ENCODE assay signal across 8 mouse cellular contexts in the genomic region with DNA sequence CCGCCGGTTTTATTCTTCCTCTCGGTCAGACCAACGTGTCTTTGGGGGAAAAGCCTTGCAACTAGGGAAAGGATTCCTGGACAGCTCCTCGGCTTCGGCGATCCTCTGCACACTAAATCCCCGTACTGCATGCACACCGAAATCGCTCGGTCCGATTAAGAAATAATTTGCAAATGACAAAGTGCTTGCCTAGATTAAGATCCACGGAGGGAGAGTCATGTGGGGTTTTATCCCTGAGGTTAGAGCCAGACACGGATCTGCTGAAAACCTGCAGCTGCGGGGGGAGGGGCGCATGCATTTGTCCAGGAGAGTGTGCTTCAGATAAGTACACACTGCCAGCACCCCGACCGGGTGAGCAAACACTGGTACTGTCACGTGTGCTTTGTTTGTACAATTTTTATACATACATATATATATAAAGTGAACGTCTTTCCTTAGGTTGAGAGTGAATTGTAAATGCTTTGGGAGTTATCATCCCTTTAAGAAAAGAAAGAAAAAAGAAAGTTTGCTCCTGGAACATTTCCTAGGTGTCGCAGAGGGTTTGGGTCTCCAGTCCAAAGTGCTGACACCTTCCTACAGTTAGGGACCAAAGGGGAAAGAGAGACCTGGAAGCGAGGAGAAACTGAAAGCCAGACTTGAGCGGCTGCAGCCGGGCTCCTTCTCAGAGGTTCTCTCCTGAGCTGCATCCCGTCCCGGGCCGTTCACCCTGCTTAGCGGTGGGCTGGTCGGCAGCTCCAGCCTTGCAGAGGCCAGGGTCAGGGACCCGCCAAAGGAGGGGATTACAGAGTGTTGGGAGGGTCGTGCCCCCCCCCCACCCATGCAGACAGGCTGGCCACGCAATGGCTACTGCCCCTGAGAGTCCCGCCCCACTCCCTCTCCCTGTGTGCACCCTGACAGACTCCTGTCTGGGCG. TPM values are rescaled to one million over a fixed set of nuclear protein-coding genes. Genes with fewer than 3 reads are reported as not detected.
DNase-seq lines count a peak whose midpoint lies in the region; ATAC-seq and TF ChIP-seq lines count a peak whose summit lies in the region.

No protein-coding gene starts in this region.

- H3K9ac ChIP-seq in lung, embryonic 14.5 days, result no peak overlapping the region
- peak overlapping the region; percentile 91 for H3K9ac ChIP-seq in forebrain, embryonic 12.5 days
- H3K9ac ChIP-seq in limb, embryonic 13.5 days, result no peak overlapping the region

- no peak for TF ChIP-seq POLR2A in lung, adult 2 months (IDR thresholded peaks at IDR 0.05; ENCODE audit: borderline replicate concordance, extremely low read depth, low read depth, low read length)
- TF ChIP-seq POLR2A in olfactory bulb, adult 2 months (IDR thresholded peaks at IDR 0.05; ENCODE audit: insufficient read depth, low read depth, low read length), result no peak

- H3K27me3 ChIP-seq in lung, embryonic 14.5 days (ENCODE audit: insufficient read depth, low read length), result peaks cover 97% of the 10 kb centered on the region
- peaks cover 83% of the 10 kb centered on the region for H3K27me3 ChIP-seq in forebrain, embryonic 12.5 days
- peaks cover 100% of the 10 kb centered on the region for H3K27me3 ChIP-seq in limb, embryonic 13.5 days

- no peak overlapping the region for H3K27ac ChIP-seq in lung, embryonic 14.5 days (ENCODE audit: low read depth)
- H3K27ac ChIP-seq in forebrain, embryonic 12.5 days, result peak overlapping the region; percentile 95
- H3K27ac ChIP-seq in limb, embryonic 13.5 days, result no peak overlapping the region
- peak overlapping the region; percentile 78 for H3K27ac ChIP-seq in olfactory bulb, adult 2 months (ENCODE audit: insufficient read depth, low read depth, low read length)

- no peaks in the 10 kb centered on the region for H3K36me3 ChIP-seq in lung, embryonic 14.5 days (ENCODE audit: insufficient read depth)
- no peaks in the 10 kb centered on the region for H3K36me3 ChIP-seq in forebrain, embryonic 12.5 days (replicated peaks)
- no peaks in the 10 kb centered on the region for H3K36me3 ChIP-seq in limb, embryonic 13.5 days

- no peak for TF ChIP-seq CTCF in lung, embryonic 14.5 days (IDR thresholded peaks at IDR 0.05; ENCODE audit: low read depth)
- no peak for TF ChIP-seq CTCF in lung, adult 2 months (IDR thresholded peaks at IDR 0.05; ENCODE audit: insufficient read depth, low read length)
- TF ChIP-seq CTCF in olfactory bulb, adult 2 months (IDR thresholded peaks at IDR 0.05; ENCODE audit: insufficient read depth, low read depth, low read length), result no peak

- WGBS in lung, embryonic 14.5 days, result under 1% methylated on average over 34 of the region's 34 CpGs
- WGBS in lung, adult 2 months, result 2% methylated on average over 34 of the region's 34 CpGs
- under 1% methylated on average over 33 of the region's 34 CpGs for WGBS in forebrain, embryonic 12.5 days
- WGBS in limb, embryonic 13.5 days, result under 1% methylated on average over 34 of the region's 34 CpGs
- 5% methylated on average over 33 of the region's 34 CpGs for WGBS in olfactory bulb, adult 2 months

- DNase-seq in lung, embryonic 14.5 days, result peak; percentile 56
- no peak for DNase-seq in lung, adult 2 months
- no peak for DNase-seq in spleen, adult 18-20 months
- no peak for DNase-seq in frontal cortex, postnatal 14 days (ENCODE audit: low spot score in 2 of 2)

- H3K4me3 ChIP-seq in lung, embryonic 14.5 days (ENCODE audit: low read depth, low read length), result peak overlapping the region; percentile 26
- no peak overlapping the region for H3K4me3 ChIP-seq in lung, adult 2 months (replicated peaks; ENCODE audit: extremely low read depth, low read depth, low read length)
- H3K4me3 ChIP-seq in forebrain, embryonic 12.5 days (replicated peaks), result peak overlapping the region; percentile 60
- H3K4me3 ChIP-seq in limb, embryonic 13.5 days, result peak overlapping the region; percentile 33
- H3K4me3 ChIP-seq in olfactory bulb, adult 2 months (ENCODE audit: insufficient read depth, low read depth, low read length), result peak overlapping the region; percentile 72

- H3K4me1 ChIP-seq in lung, embryonic 14.5 days (ENCODE audit: insufficient read depth), result no peaks in the 10 kb centered on the region
- H3K4me1 ChIP-seq in lung, adult 2 months (ENCODE audit: control insufficient read depth, insufficient read depth, low read length), result peaks cover 5% of the 10 kb centered on the region
- peaks cover 61% of the 10 kb centered on the region for H3K4me1 ChIP-seq in forebrain, embryonic 12.5 days
- peaks cover 34% of the 10 kb centered on the region for H3K4me1 ChIP-seq in limb, embryonic 13.5 days
- H3K4me1 ChIP-seq in olfactory bulb, adult 2 months (ENCODE audit: control insufficient read depth, insufficient read depth, low read length), result peaks cover 19% of the 10 kb centered on the region

- H3K4me2 ChIP-seq in lung, embryonic 14.5 days, result peak overlapping the region; percentile 59
- peak overlapping the region; percentile 83 for H3K4me2 ChIP-seq in forebrain, embryonic 12.5 days
- peak overlapping the region; percentile 57 for H3K4me2 ChIP-seq in limb, embryonic 13.5 days (replicated peaks)

- H3K9me3 ChIP-seq in lung, embryonic 14.5 days (ENCODE audit: low read depth, low read length), result no peaks in the 10 kb centered on the region
- no peaks in the 10 kb centered on the region for H3K9me3 ChIP-seq in forebrain, embryonic 12.5 days
- H3K9me3 ChIP-seq in limb, embryonic 13.5 days, result no peaks in the 10 kb centered on the region

- peak; percentile 62; the same call in 1 of the 2 replicates for ATAC-seq in lung, embryonic 14.5 days (ENCODE audit: insufficient read depth)
- peak; percentile 53 for ATAC-seq in forebrain, embryonic 12.5 days (ENCODE audit: low FRiP score)
- ATAC-seq in limb, embryonic 13.5 days (ENCODE audit: low FRiP score, low read depth), result no peak
- ATAC-seq in granulocyte monocyte progenitor cell, adult 5-6 weeks (replicated peaks; ENCODE audit: poor library complexity, severe bottlenecking), result no peak

RNA-seq across cellular contexts. Expression of a gene that starts 10.9 kb away (rescaled TPM):
- polyA plus RNA-seq in lung, embryonic 14.5 days (2014; fragmentation: Nextera tagmentation; extraction: Ambion mirVana), result 0.04 TPM in 1 of 2 replicates, not detected in the other
- not detected in 2 replicates for polyA plus RNA-seq in lung, adult 2 months (2012; rRNA removed)
- 9.6 and 11.0 TPM in 2 replicates for polyA plus RNA-seq in forebrain, embryonic 12.5 days (2016; fragmentation: Nextera tagmentation; extraction: Ambion mirVana)
- polyA plus RNA-seq in limb, embryonic 13.5 days (2015; fragmentation: Nextera tagmentation; extraction: Ambion mirVana), result not detected in 2 replicates
- not detected in 2 replicates for polyA plus RNA-seq in olfactory bulb, adult 2 months (2012; ENCODE audit: insufficient read depth, insufficient read length, low replicate concordance, missing spikeins)
- not detected in 2 replicates for total RNA-seq in granulocyte monocyte progenitor cell, adult 5-6 weeks (2014; fragmentation: Nextera tagmentation)
- total RNA-seq in granulocyte monocyte progenitor cell, adult 5-6 weeks (2017), result not detected in 2 replicates

Comparison
In these comparisons a context has a peak if more than half of its experiments do, and no peak if none do; other contexts are left out.
1. ATAC-seq: peak in lung, embryonic 14.5 days (single experiment) and forebrain, embryonic 12.5 days (single experiment); none in limb, embryonic 13.5 days (single experiment) and granulocyte monocyte progenitor cell, adult 5-6 weeks (single experiment).
2. H3K27ac ChIP-seq: peak in forebrain, embryonic 12.5 days (single experiment) and olfactory bulb, adult 2 months (single experiment); none in lung, embryonic 14.5 days (single experiment) and limb, embryonic 13.5 days (single experiment).
3. RNA of a gene that starts 10.9 kb away (polyA plus RNA-seq): 9.6 to 11.0 TPM in forebrain, embryonic 12.5 days; 0.04 TPM in lung, embryonic 14.5 days, not detected in lung, adult 2 months, not detected in limb, embryonic 13.5 days and not detected in olfactory bulb, adult 2 months; every median in the first group is over 10 times any median in the second.
4. Peak in every context shown above with its lines, with median percentiles within 50 percentile points of each other: H3K4me2 ChIP-seq.